Mouse (Mus musculus) CH12.LX (cell line): ENCODE measurements around the gene Bhlhe40. TPM values are rescaled to one million over a fixed set of nuclear protein-coding genes. Genes with fewer than 3 reads are reported as not detected.
A peak's percentile ranks its signal among the peaks of the same experiment; 100 is the strongest.

Experiments
- DNase-seq: peaks from one replicate; pipeline ENCODE4 v3.0.0-alpha.2; 2013; ENCODE audit errors: extremely low read depth
- H3K27ac ChIP-seq: 2 replicates; pipeline ENCODE4 v1.5.1; 2012; ENCODE audit warnings: low read depth, mild to moderate bottlenecking, control low read depth, moderate library complexity; ENCODE audit not compliant: insufficient read depth
- H3K27me3 ChIP-seq: replicated peaks from 2 replicates; pipeline ENCODE3; 2012; ENCODE audit warnings: inconsistent platforms
- H3K36me3 ChIP-seq, 2 experiments: replicated peaks in 1 of 2; 2 replicates each; pipeline versions ENCODE3 to v1.6.1; 2012; ENCODE audit warnings: inconsistent platforms in 1 of 2, low read length in 1 of 2, mild to moderate bottlenecking in 1 of 2, mixed read lengths in 1 of 2, moderate library complexity in 1 of 2; ENCODE audit not compliant: control insufficient read depth in 1 of 2, insufficient read depth in 1 of 2
- H3K4me1 ChIP-seq, 2 experiments: 2 replicates each; pipeline ENCODE4 v1.6.1; 2012; ENCODE audit warnings: inconsistent platforms in 1 of 2, moderate library complexity in 1 of 2; ENCODE audit not compliant: insufficient read depth in 2 of 2, control insufficient read depth in 1 of 2
- H3K4me2 ChIP-seq: 2 replicates; pipeline ENCODE4 v1.6.1; 2012; ENCODE audit warnings: low read depth, mild to moderate bottlenecking, control low read depth; ENCODE audit not compliant: poor library complexity, insufficient read depth, severe bottlenecking
- H3K4me3 ChIP-seq, 3 experiments: fragments of 150-350 bp in 1 of 3; sonication (generic) in 1 of 3; replicated peaks in 1 of 3; 2 replicates each; pipeline versions ENCODE3 to v1.5.1; 2011 to 2012; ENCODE audit warnings: low read depth in 2 of 3, low read length in 2 of 3, mild to moderate bottlenecking in 2 of 3, moderate library complexity in 2 of 3, control low read depth in 1 of 3, improper control_type of control experiment in 1 of 3, inconsistent platforms in 1 of 3, mixed read lengths in 1 of 3; ENCODE audit not compliant: poor library complexity in 1 of 3
- H3K79me2 ChIP-seq: replicated peaks from 2 replicates; pipeline ENCODE4 v1.6.1; 2012; ENCODE audit warnings: mild to moderate bottlenecking, moderate library complexity; ENCODE audit not compliant: control insufficient read depth, poor library complexity, insufficient read depth, severe bottlenecking; ENCODE audit errors: extremely low read depth
- H3K9ac ChIP-seq: 2 replicates; pipeline ENCODE4 v1.6.1; 2012; ENCODE audit warnings: low read depth, mild to moderate bottlenecking, control low read depth, moderate library complexity; ENCODE audit not compliant: insufficient read depth
- H3K9me3 ChIP-seq: replicated peaks from 2 replicates; pipeline ENCODE3; 2012; ENCODE audit warnings: low read length, inconsistent platforms, mixed read lengths
- BHLHE40 ChIP-seq: IDR thresholded peaks from 2 replicates; pipeline ENCODE4 v1.6.1; 2011; ENCODE audit warnings: mild to moderate bottlenecking, low read depth, low read length, improper control_type of control experiment
- CHD2 ChIP-seq: IDR thresholded peaks from 2 replicates; pipeline ENCODE4 v1.6.1; 2011; ENCODE audit warnings: low read length, improper control_type of control experiment
- CTCF ChIP-seq, 2 experiments: IDR thresholded peaks in 1 of 2; conservative IDR thresholded peaks in 1 of 2; 2 replicates each; pipeline ENCODE4 v1.5.1; 2011 to 2012; ENCODE audit warnings: low read depth in 2 of 2, low read length in 2 of 2, improper control_type of control experiment in 1 of 2, inconsistent platforms in 1 of 2, mild to moderate bottlenecking in 1 of 2, moderate library complexity in 1 of 2
- EP300 ChIP-seq: IDR thresholded peaks from 2 replicates; pipeline ENCODE4 v1.6.1; 2011; ENCODE audit warnings: low read length, improper control_type of control experiment
- ETS1 ChIP-seq: conservative IDR thresholded peaks from 2 replicates; pipeline ENCODE4 v1.6.1; 2012; ENCODE audit warnings: low read depth, mild to moderate bottlenecking, inconsistent platforms, low read length, improper control_type of control experiment, moderate library complexity
- HCFC1 ChIP-seq: IDR thresholded peaks from 2 replicates; pipeline ENCODE4 v1.6.1; 2012; ENCODE audit warnings: low read depth, mild to moderate bottlenecking, inconsistent platforms, low read length, improper control_type of control experiment
- JUND ChIP-seq: conservative IDR thresholded peaks from 2 replicates; pipeline ENCODE4 v1.6.1; 2011; ENCODE audit warnings: low read depth, low read length, improper control_type of control experiment
- KAT2A ChIP-seq: IDR thresholded peaks from 2 replicates; pipeline ENCODE4 v1.6.1; 2012; ENCODE audit warnings: low read length, improper control_type of control experiment, inconsistent platforms; ENCODE audit not compliant: insufficient replicate concordance
- MAFK ChIP-seq: IDR thresholded peaks from 2 replicates; pipeline ENCODE4 v1.6.1; 2011; ENCODE audit warnings: low read length, improper control_type of control experiment; ENCODE audit not compliant: insufficient replicate concordance
- MAZ ChIP-seq: IDR thresholded peaks from 2 replicates; pipeline ENCODE4 v1.6.1; 2012; ENCODE audit warnings: low read depth, mild to moderate bottlenecking, inconsistent platforms, low read length, improper control_type of control experiment, moderate library complexity
- MXI1 ChIP-seq: IDR thresholded peaks from 2 replicates; pipeline ENCODE4 v1.6.1; 2011; ENCODE audit warnings: mild to moderate bottlenecking, low read depth, low read length, improper control_type of control experiment
- NELFE ChIP-seq: IDR thresholded peaks from 2 replicates; pipeline ENCODE4 v1.6.1; 2011; ENCODE audit warnings: low read depth, low read length, improper control_type of control experiment
- NRF1 ChIP-seq: IDR thresholded peaks from 2 replicates; pipeline ENCODE4 v1.6.1; 2014; ENCODE audit warnings: low read depth, mild to moderate bottlenecking, inconsistent platforms, low read length, improper control_type of control experiment, moderate library complexity
- POLR2A ChIP-seq: IDR thresholded peaks from 2 replicates; pipeline ENCODE4 v1.6.1; 2011; ENCODE audit warnings: low read depth, mild to moderate bottlenecking, improper control_type of control experiment, low read length
- RCOR1 ChIP-seq: conservative IDR thresholded peaks from 2 replicates; pipeline ENCODE4 v1.6.1; 2012; ENCODE audit warnings: low read depth, mild to moderate bottlenecking, inconsistent platforms, low read length, improper control_type of control experiment
- SMC3 ChIP-seq: IDR thresholded peaks from 2 replicates; pipeline ENCODE4 v1.6.1; 2011; ENCODE audit warnings: low read depth, low read length, improper control_type of control experiment
- TBP ChIP-seq: conservative IDR thresholded peaks from 2 replicates; pipeline ENCODE4 v1.6.1; 2011; ENCODE audit warnings: low read depth, low read length, improper control_type of control experiment
- USF1 ChIP-seq: IDR thresholded peaks from 2 replicates; pipeline ENCODE4 v1.6.1; 2014; ENCODE audit warnings: low read depth, mild to moderate bottlenecking, inconsistent platforms, low read length, improper control_type of control experiment
- USF2 ChIP-seq: conservative IDR thresholded peaks from 2 replicates; pipeline ENCODE4 v1.6.1; 2011; ENCODE audit warnings: low read depth, low read length, improper control_type of control experiment
- ZC3H11A ChIP-seq: IDR thresholded peaks from 2 replicates; pipeline ENCODE4 v1.6.1; 2012; ENCODE audit warnings: low read depth, mild to moderate bottlenecking, inconsistent platforms, low read length, improper control_type of control experiment
- ZKSCAN1 ChIP-seq: IDR thresholded peaks from 2 replicates; pipeline ENCODE4 v1.6.1; 2012; ENCODE audit warnings: low read depth, inconsistent platforms, low read length, improper control_type of control experiment, borderline replicate concordance
- dilution Hi-C: fragments of 300-500 bp; cut with MboI; formaldehyde crosslinking; loops from 2 replicates; pipeline ENCODE4 v1.14.3; 2020; ENCODE audit warnings: low sequenced_read_pairs; ENCODE audit not compliant: extremely low pct_unique_long_range_greater_than_20kb, extremely low pct_ligation_motif_present
- in situ Hi-C: fragments of 300-500 bp; cut with MboI; formaldehyde crosslinking; loops from 3 replicates; pipeline ENCODE4 v1.14.3; 2019; ENCODE audit warnings: low sequenced_read_pairs, low pct_ligation_motif_present, low pct_unique_long_range_greater_than_20kb, mixed read lengths
- polyA plus RNA-seq: library from polyadenylated mRNA; unstranded; fragments of >175 nt; gene quantifications from 2 replicates; pipeline ENCODE4 v1.2.1, GENCODE M21; 2012; ENCODE audit warnings: low read depth; ENCODE audit not compliant: insufficient read length
- total RNA-seq, 2 experiments: library from RNA; depleted of rRNA; stranded (reverse); fragments of 300-350 nt in 1 of 2; fragments of >200 nt in 1 of 2; gene quantifications; 2 replicates each; pipeline ENCODE4 v1.2.3; 2012 to 2014

Bhlhe40 gene
- total and polyA plus RNA-seq, 3 experiments, result 55.4 to 130 (median 117) TPM

- H3K4me1 ChIP-seq, result peaks cover 17 to 39% of the 10 kb centered on the region in 2 experiments
These were observed 17.3 kb downstream of the Bhlhe40 start for GRCm38 (mm10) chr6:108677697-108678096.

GRCm38 (mm10) chr6:108678227-108678626 lies 17.8 kb downstream of the Bhlhe40 start:
- dilution Hi-C loops (no loop called here), in situ Hi-C loops (no loop called here)
- no peak overlapping the region for H3K4me3 ChIP-seq
- peaks cover 17 to 39% of the 10 kb centered on the region in 2 experiments for H3K4me1 ChIP-seq
- no peaks in the 10 kb centered on the region for H3K27me3 ChIP-seq
- H3K4me2 ChIP-seq, result no peak overlapping the region
- no peaks in the 10 kb centered on the region for H3K9me3 ChIP-seq
- TF ChIP-seq MAZ (no peak), NRF1 (no peak), ZKSCAN1 (no peak), EP300 (no peak), MXI1 (no peak), TBP (no peak), NELFE (no peak), HCFC1 (no peak), SMC3 (no peak), JUND (no peak), CHD2 (no peak), BHLHE40 (no peak), ZC3H11A (no peak), USF2 (no peak), MAFK (no peak)
- H3K79me2 ChIP-seq, result no peaks in the 10 kb centered on the region
- no peak for DNase-seq
- no peaks in the 10 kb centered on the region for H3K36me3 ChIP-seq
- H3K27ac ChIP-seq, result no peak overlapping the region
- no peak overlapping the region for H3K9ac ChIP-seq

More at GRCm38 (mm10) chr6:108677697-108678096, 17.3 kb downstream of the Bhlhe40 start:
- no peaks in the 10 kb centered on the region for H3K36me3 ChIP-seq
- no peaks in the 10 kb centered on the region for H3K27me3 ChIP-seq
- no peak overlapping the region for H3K4me2 ChIP-seq
- no peak for TF ChIP-seq BHLHE40
- TF ChIP-seq JUND, result 0 out of 2 replicates have a peak, but pooled peaks have one; percentile 12
- TF ChIP-seq KAT2A, result no peak
- TF ChIP-seq SMC3, result no peak
- TF ChIP-seq CTCF (conservative IDR thresholded peaks at IDR 0.05 in 1 of 2, IDR thresholded peaks at IDR 0.05 in 1 of 2; ENCODE audit: low read depth in 2 of 2, low read length in 2 of 2), result no peak
- TF ChIP-seq POLR2A, result no peak
- no peak for TF ChIP-seq MAZ
- no peak for TF ChIP-seq USF1
- no peak for TF ChIP-seq USF2
- TF ChIP-seq ETS1, result peak; percentile 61
- TF ChIP-seq TBP, result no peak
- TF ChIP-seq RCOR1, result no peak
- no peak for TF ChIP-seq ZC3H11A
- no peak for DNase-seq
- dilution Hi-C loops, result no loop called here
- no peak overlapping the region for H3K9ac ChIP-seq
- H3K27ac ChIP-seq, result no peak overlapping the region
- no peak overlapping the region for H3K4me3 ChIP-seq
- no peaks in the 10 kb centered on the region for H3K9me3 ChIP-seq
- in situ Hi-C loops, result no loop called here
- no peaks in the 10 kb centered on the region for H3K79me2 ChIP-seq
